Comparison of ENCODE assay signal across 8 mouse cellular contexts in genomic region chr8:74993081-74993474, GRCm38 (mm10). TPM values are rescaled to one million over a fixed set of nuclear protein-coding genes. Genes with fewer than 3 reads are reported as not detected.
DNase-seq lines count a peak whose midpoint lies in the region; ATAC-seq and TF ChIP-seq lines count a peak whose summit lies in the region.

Gene Hmgxb4 (plus strand): TSS chr8:74993356.

- no peak for TF ChIP-seq CTCF in MEL (IDR thresholded peaks at IDR 0.05 in 2 of 3, conservative IDR thresholded peaks at IDR 0.05 in 1 of 3; ENCODE audit: control insufficient read depth in 1 of 3, insufficient read depth in 1 of 3, low read depth in 2 of 3, low read length in 3 of 3, poor library complexity in 1 of 3, severe bottlenecking in 1 of 3)

- TF ChIP-seq POLR2A in MEL (IDR thresholded peaks at IDR 0.05; ENCODE audit: control insufficient read depth in 1 of 2, insufficient read depth in 1 of 2, low read depth in 1 of 2, low read length in 2 of 2, poor library complexity in 1 of 2), result no peak

- WGBS in forebrain, embryonic 13.5 days, result 11% methylated on average over 8 of the region's 8 CpGs
- 18% methylated on average over 8 of the region's 8 CpGs for whole genome bisulfite sequencing in intestine, embryonic 14.5 days

- no peaks in the 10 kb centered on the region for H3K9me3 ChIP-seq in MEL (replicated peaks; ENCODE audit: insufficient read depth, low read length)
- no peaks in the 10 kb centered on the region for H3K9me3 ChIP-seq in forebrain, embryonic 13.5 days (replicated peaks)
- no peaks in the 10 kb centered on the region for H3K9me3 ChIP-seq in intestine, embryonic 14.5 days (ENCODE audit: control insufficient read depth, low read length)

- H3K27ac ChIP-seq in MEL (ENCODE audit: control insufficient read depth, low read depth, low read length), result peak within 1 kb of the TSS; percentile 42
- peak within 1 kb of the TSS; percentile 96 for H3K27ac ChIP-seq in forebrain, embryonic 13.5 days
- peak within 1 kb of the TSS; percentile 96 for H3K27ac ChIP-seq in intestine, embryonic 14.5 days (ENCODE audit: low read depth)

- DNase-seq in heart, adult 18-20 months, result no peak
- DNase-seq in heart, adult 9 months (ENCODE audit: low spot score in 2 of 2), result no peak
- no peak for DNase-seq in MEL (ENCODE audit: low read depth, low spot score)
- no peak for DNase-seq in intestine, embryonic 14.5 days (ENCODE audit: low spot score)
- DNase-seq in yolk sac, embryonic 10.5 days (ENCODE audit: low spot score), result no peak
- no peak for DNase-seq in ovary, postnatal 14 days (ENCODE audit: low spot score)

- H3K27me3 ChIP-seq in MEL (ENCODE audit: control insufficient read depth in 1 of 2, insufficient read depth in 2 of 2, low read length in 2 of 2), result no peaks in the 10 kb centered on the region; a peak in 1 of 4 replicates
- H3K27me3 ChIP-seq in forebrain, embryonic 13.5 days, result 0 out of 2 replicates have a peak, but pooled peaks cover 6% of the 10 kb centered on the region
- no peaks in the 10 kb centered on the region for H3K27me3 ChIP-seq in intestine, embryonic 14.5 days (replicated peaks; ENCODE audit: control insufficient read depth, insufficient read depth, low read length)

- TF ChIP-seq EP300 in MEL (IDR thresholded peaks at IDR 0.05; ENCODE audit: low read depth in 1 of 2, low read length in 2 of 2), result no peak

- peaks cover 0 to 10% of the 10 kb centered on the region in 2 experiments; a peak in 2 of 4 replicates for H3K36me3 ChIP-seq in MEL (ENCODE audit: control insufficient read depth in 1 of 2, insufficient read depth in 2 of 2, low read length in 2 of 2)
- H3K36me3 ChIP-seq in forebrain, embryonic 13.5 days (ENCODE audit: poor library complexity, severe bottlenecking), result no peaks in the 10 kb centered on the region
- no peaks in the 10 kb centered on the region; the same call in 1 of the 2 replicates for H3K36me3 ChIP-seq in intestine, embryonic 14.5 days (ENCODE audit: control insufficient read depth, insufficient read depth, low read length)

- peak within 1 kb of the TSS; percentile 66 for H3K4me2 ChIP-seq in forebrain, embryonic 13.5 days
- peak within 1 kb of the TSS; percentile 66 for H3K4me2 ChIP-seq in intestine, embryonic 14.5 days (ENCODE audit: low read length)

- peak within 1 kb of the TSS; percentile 54 to 96 for H3K4me3 ChIP-seq in MEL (ENCODE audit: control insufficient read depth in 1 of 2, insufficient read depth in 1 of 2, low read depth in 2 of 2, low read length in 2 of 2)
- peak within 1 kb of the TSS; percentile 90 for H3K4me3 ChIP-seq in forebrain, embryonic 13.5 days
- H3K4me3 ChIP-seq in intestine, embryonic 14.5 days (ENCODE audit: low read depth, low read length), result peak within 1 kb of the TSS; percentile 73

- peaks cover 0 to 4% of the 10 kb centered on the region in 2 experiments for H3K4me1 ChIP-seq in MEL (ENCODE audit: control insufficient read depth in 1 of 2, insufficient read depth in 2 of 2, low read length in 2 of 2)
- H3K4me1 ChIP-seq in forebrain, embryonic 13.5 days, result peaks cover 15% of the 10 kb centered on the region
- H3K4me1 ChIP-seq in intestine, embryonic 14.5 days (replicated peaks; ENCODE audit: control insufficient read depth, insufficient read depth, low read length), result peaks cover 10% of the 10 kb centered on the region

- H3K79me2 ChIP-seq in MEL (ENCODE audit: control insufficient read depth, insufficient read depth, low read length, poor library complexity), result peaks cover 8% of the 10 kb centered on the region; the same call in 1 of the 2 replicates

- no peak for TF ChIP-seq RAD21 in MEL (IDR thresholded peaks at IDR 0.05; ENCODE audit: low read depth, low read length)

- peak; percentile 20 for ATAC-seq in forebrain, embryonic 13.5 days
- ATAC-seq in intestine, embryonic 14.5 days (replicated peaks; ENCODE audit: low FRiP score, low TSS enrichment, low read depth), result peak; percentile 11; the same call in 1 of the 2 replicates
- peak; percentile 3; the same call in 1 of the 2 replicates for ATAC-seq in megakaryocyte progenitor cell, adult 5-6 weeks (replicated peaks; ENCODE audit: poor library complexity)

- peak within 1 kb of the TSS; percentile 89 for H3K9ac ChIP-seq in MEL (ENCODE audit: control insufficient read depth, low read depth, low read length, poor library complexity, severe bottlenecking)
- peak within 1 kb of the TSS; percentile 98 for H3K9ac ChIP-seq in forebrain, embryonic 13.5 days
- peak within 1 kb of the TSS; percentile 98 for H3K9ac ChIP-seq in intestine, embryonic 14.5 days (ENCODE audit: low read length)

TF ChIP-seq in MEL, 35 proteins besides CTCF, POLR2A, EP300 and RAD21:
- TF ChIP-seq TBP (IDR thresholded peaks at IDR 0.05; ENCODE audit: low read depth, low read length) (no peak), ZNF384 (IDR thresholded peaks at IDR 0.05; ENCODE audit: low read depth, low read length) (no peak), MYB (IDR thresholded peaks at IDR 0.05; ENCODE audit: low read depth, low read length) (no peak), KAT2A (conservative IDR thresholded peaks at IDR 0.05; ENCODE audit: low read depth, low read length) (no peak), TCF12 (IDR thresholded peaks at IDR 0.05; ENCODE audit: low read depth, low read length) (no peak), GATA1 (IDR thresholded peaks at IDR 0.05; ENCODE audit: low read depth, low read length) (no peak)

RNA-seq across cellular contexts. Expression of gene Hmgxb4, which starts in this region (rescaled TPM):
- 10 to 100 TPM; 10.1 to 10.6 TPM for total RNA-seq in heart, adult 18-20 months (2021)
- total RNA-seq in MEL (2012; rRNA removed), result 21.8 and 22.8 TPM in 2 replicates
- polyA plus RNA-seq in MEL (2012; ENCODE audit: insufficient read depth in 1 of 2, insufficient read length in 2 of 2, low read depth in 1 of 2, low replicate concordance in 2 of 2, missing spikeins in 1 of 2), result 10 to 100 TPM in 1 of 2 experiments, not detected in 1; 32.6 TPM
- polyA plus RNA-seq in forebrain, embryonic 13.5 days (2015; fragmentation: Nextera tagmentation; extraction: Ambion mirVana), result 51.1 and 51.2 TPM in 2 replicates
- 44.3 and 46.3 TPM in 2 replicates for polyA plus RNA-seq in intestine, embryonic 14.5 days (2014; fragmentation: Nextera tagmentation; extraction: Ambion mirVana)
- 33.8 and 42.0 TPM in 2 replicates for total RNA-seq in megakaryocyte progenitor cell, adult 5-6 weeks (2015)
- 70.8 and 74.8 TPM in 2 replicates for total RNA-seq in megakaryocyte progenitor cell, adult 5-6 weeks (2017)

Comparison
In these comparisons a context has a peak if more than half of its experiments do, and no peak if none do; other contexts are left out.
1. H3K27ac ChIP-seq: peak in every context shown above with its lines; median percentile 96 in forebrain, embryonic 13.5 days; 96 in intestine, embryonic 14.5 days; 42 in MEL.